Mouse (Mus musculus): ENCODE measurements around the gene Gclm. TPM values are rescaled to one million over a fixed set of nuclear protein-coding genes. Genes with fewer than 3 reads are reported as not detected.
"Not testable (repeated sequence)": the region's sequence is repeated elsewhere in the genome, so short reads cannot be mapped to it uniquely, and the experiment has no call there.

Gene Gclm
- 10 to 100 TPM in 1 of 3 experiments, 1 to 10 TPM in 2; 5.8 to 10.5 (median 9.3) TPM for polyA plus RNA-seq (2017; shearing (Covaris generic))

- peak; percentile 99 for ATAC-seq
Observed at GRCm38 (mm10) chr3:122245215-122245877, at the start of gene Gclm. TSS of gene Gclm (plus strand) at chr3:122245557.

- ATAC-seq, result no peak
Observed at GRCm38 (mm10) chr3:122196621-122197298, 48.6 kb upstream of the Gclm start.

GRCm38 (mm10) chr3:122198532-122198931, 46.8 kb upstream of the Gclm start:
- no peak for ATAC-seq

GRCm38 (mm10) chr3:122198966-122199381, 46.4 kb upstream of the Gclm start:
- no peak for ATAC-seq

- no peak for ATAC-seq
Observed at GRCm38 (mm10) chr3:122199600-122199999, 45.8 kb upstream of the Gclm start.

GRCm38 (mm10) chr3:122200017-122200416, 45.3 kb upstream of the Gclm start:
- ATAC-seq, result no peak

GRCm38 (mm10) chr3:122200447-122200846, 44.9 kb upstream of the Gclm start:
- ATAC-seq, result no peak

- peak; percentile 92 for ATAC-seq
Observed at GRCm38 (mm10) chr3:122202307-122202732, 43.0 kb upstream of the Gclm start.

- no peak for ATAC-seq
Observed at GRCm38 (mm10) chr3:122203675-122204329, 41.6 kb upstream of the Gclm start.

GRCm38 (mm10) chr3:122205753-122206152, 39.6 kb upstream of the Gclm start:
- ATAC-seq, result no peak

GRCm38 (mm10) chr3:122206279-122207070, 38.9 kb upstream of the Gclm start:
- no peak for ATAC-seq

GRCm38 (mm10) chr3:122207766-122208165, 37.6 kb upstream of the Gclm start:
- ATAC-seq, result no peak

- ATAC-seq, result peak; percentile 52
Observed at GRCm38 (mm10) chr3:122208296-122209225, 36.8 kb upstream of the Gclm start.

GRCm38 (mm10) chr3:122209511-122209910, 35.8 kb upstream of the Gclm start:
- ATAC-seq, result no peak

GRCm38 (mm10) chr3:122210434-122210833, 34.9 kb upstream of the Gclm start:
- ATAC-seq, result no peak

- no peak for ATAC-seq
Observed at GRCm38 (mm10) chr3:122210846-122211245, 34.5 kb upstream of the Gclm start.

- ATAC-seq, result no peak
Observed at GRCm38 (mm10) chr3:122211446-122212125, 33.8 kb upstream of the Gclm start.

- no peak for ATAC-seq
Observed at GRCm38 (mm10) chr3:122221240-122222036, 23.9 kb upstream of the Gclm start.

- not testable (repeated sequence) for ATAC-seq
Observed at GRCm38 (mm10) chr3:122226972-122227371, 18.4 kb upstream of the Gclm start.

- ATAC-seq, result no peak
Observed at GRCm38 (mm10) chr3:122235772-122236171, 9.6 kb upstream of the Gclm start.
